Mouse (Mus musculus): Measurements from ENCODE around the gene Ttc8. TPM values are rescaled to one million over a fixed set of nuclear protein-coding genes. Genes with fewer than 3 reads are reported as not detected.
A peak's percentile ranks its signal among the peaks of the same experiment; 100 is the strongest.

Gene Ttc8
- total and polyA plus RNA-seq, 3 experiments = not detected

DNA sequence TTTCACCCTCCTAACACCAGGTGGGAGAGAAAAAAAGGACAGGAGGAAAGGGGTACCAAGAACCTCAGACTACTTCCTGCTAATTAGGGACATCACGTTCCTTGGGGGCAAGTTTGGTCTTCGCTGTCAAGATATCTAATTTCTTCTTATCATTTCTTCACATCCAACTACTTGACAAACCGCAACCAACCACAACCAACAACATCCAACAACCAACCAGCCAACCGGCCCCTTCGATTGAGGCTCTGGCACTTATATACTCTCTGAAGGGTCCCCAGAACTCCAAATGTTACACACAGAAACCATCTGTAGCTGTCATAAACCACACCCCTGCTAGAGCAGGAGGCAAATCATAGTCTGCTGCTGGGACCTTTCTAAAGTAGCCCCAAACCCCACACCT lies 76.7 kb downstream of the Ttc8 start (continued):
- no peak for TF ChIP-seq RCOR1 (IDR thresholded peaks at IDR 0.05; ENCODE audit: low read depth, low read length)

GRCm38 (mm10) chr12:98998662-98999428 lies 78.5 kb downstream of the Ttc8 start:
- DNase-seq (ENCODE audit: low read depth, low spot score) = peak; percentile 61
- H3K4me3 ChIP-seq (ENCODE audit: control insufficient read depth in 1 of 2, insufficient read depth in 1 of 2, low read depth in 2 of 2, low read length in 2 of 2) = no peak overlapping the region
- no peak overlapping the region for H3K9ac ChIP-seq (ENCODE audit: control insufficient read depth, low read depth, low read length, poor library complexity, severe bottlenecking)
- H3K27me3 ChIP-seq (ENCODE audit: control insufficient read depth in 1 of 2, insufficient read depth in 2 of 2, low read length in 2 of 2) = no peaks in the 10 kb centered on the region
- H3K9me3 ChIP-seq (replicated peaks; ENCODE audit: insufficient read depth, low read length) = no peaks in the 10 kb centered on the region
- TF ChIP-seq NRF1 (IDR thresholded peaks at IDR 0.05; ENCODE audit: insufficient read depth, low read depth, low read length, poor library complexity, severe bottlenecking) = no peak
- no peak for TF ChIP-seq USF1 (IDR thresholded peaks at IDR 0.05; ENCODE audit: low read depth, low read length)
- no peak for TF ChIP-seq UBTF (IDR thresholded peaks at IDR 0.05; ENCODE audit: borderline replicate concordance, insufficient read depth, low read depth, low read length)
- TF ChIP-seq GATA1 (IDR thresholded peaks at IDR 0.05; ENCODE audit: low read depth, low read length) = peak; percentile 36; the same call in 1 of the 2 replicates
- no peak for TF ChIP-seq GABPA (IDR thresholded peaks at IDR 0.05; ENCODE audit: low read depth, low read length)
- TF ChIP-seq KAT2A (conservative IDR thresholded peaks at IDR 0.05; ENCODE audit: low read depth, low read length) = no peak
- TF ChIP-seq TCF12 (IDR thresholded peaks at IDR 0.05; ENCODE audit: low read depth, low read length) = 0 out of 2 replicates have a peak, but pooled peaks have one; percentile 16
- peak; percentile 27 to 57; a peak in 3 of 4 replicates for TF ChIP-seq EP300 (IDR thresholded peaks at IDR 0.05; ENCODE audit: low read depth in 1 of 2, low read length in 2 of 2)
- no peak for TF ChIP-seq MXI1 (IDR thresholded peaks at IDR 0.05; ENCODE audit: low read depth, low read length)
- no peak for TF ChIP-seq ZKSCAN1 (IDR thresholded peaks at IDR 0.05; ENCODE audit: low read depth, low read length)
- TF ChIP-seq ELF1 (IDR thresholded peaks at IDR 0.05; ENCODE audit: low read depth, low read length) = peak; percentile 45; the same call in 1 of the 2 replicates
- TF ChIP-seq RCOR1 (IDR thresholded peaks at IDR 0.05; ENCODE audit: low read depth, low read length) = 0 out of 2 replicates have a peak, but pooled peaks have one; percentile 8
- H3K27ac ChIP-seq (ENCODE audit: control insufficient read depth, low read depth, low read length) = peak overlapping the region; percentile 25; the same call in 1 of the 2 replicates
- no peaks in the 10 kb centered on the region for H3K79me2 ChIP-seq (ENCODE audit: control insufficient read depth, insufficient read depth, low read length, poor library complexity)
- peaks cover 0 to 11% of the 10 kb centered on the region in 2 experiments; a peak in 2 of 4 replicates for H3K36me3 ChIP-seq (ENCODE audit: control insufficient read depth in 1 of 2, insufficient read depth in 2 of 2, low read length in 2 of 2)
- peaks cover 9 to 17% of the 10 kb centered on the region in 2 experiments; a peak in 3 of 4 replicates for H3K4me1 ChIP-seq (ENCODE audit: control insufficient read depth in 1 of 2, insufficient read depth in 2 of 2, low read length in 2 of 2)

DNA sequence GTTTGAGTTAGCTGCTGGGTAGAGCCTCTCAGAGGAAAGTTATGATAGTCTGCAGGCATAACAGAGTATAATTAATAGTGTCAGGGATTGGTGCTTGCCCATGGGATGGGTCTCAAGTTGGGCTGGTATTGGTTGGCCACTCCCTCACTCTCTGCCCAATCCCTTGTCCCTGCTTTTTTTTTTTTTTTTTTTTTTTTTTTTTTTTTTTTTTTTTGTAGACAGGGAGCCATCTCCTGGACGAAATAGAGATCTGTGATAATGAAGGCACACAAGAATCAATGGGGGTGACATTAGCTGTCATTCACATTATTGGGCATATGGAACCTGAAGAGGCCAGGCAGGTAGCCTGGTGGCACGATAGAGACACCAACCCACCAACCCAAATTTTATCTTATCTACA lies 79.9 kb downstream of the Ttc8 start:
- TF ChIP-seq TCF12 (IDR thresholded peaks at IDR 0.05; ENCODE audit: low read depth, low read length) (no peak), GATA1 (IDR thresholded peaks at IDR 0.05; ENCODE audit: low read depth, low read length) (no peak), ZNF384 (IDR thresholded peaks at IDR 0.05; ENCODE audit: low read depth, low read length) (peak; percentile 71; the same call in 1 of the 2 replicates), MYB (IDR thresholded peaks at IDR 0.05; ENCODE audit: low read depth, low read length) (no peak), RCOR1 (IDR thresholded peaks at IDR 0.05; ENCODE audit: low read depth, low read length) (no peak)
- peaks cover 0 to 11% of the 10 kb centered on the region in 2 experiments; a peak in 2 of 4 replicates for H3K36me3 ChIP-seq (ENCODE audit: control insufficient read depth in 1 of 2, insufficient read depth in 2 of 2, low read length in 2 of 2)
- H3K4me3 ChIP-seq (ENCODE audit: control insufficient read depth in 1 of 2, insufficient read depth in 1 of 2, low read depth in 2 of 2, low read length in 2 of 2) = no peak overlapping the region
- no peaks in the 10 kb centered on the region for H3K27me3 ChIP-seq (ENCODE audit: control insufficient read depth in 1 of 2, insufficient read depth in 2 of 2, low read length in 2 of 2)
- DNase-seq (ENCODE audit: low read depth, low spot score) = no peak
- no peaks in the 10 kb centered on the region for H3K79me2 ChIP-seq (ENCODE audit: control insufficient read depth, insufficient read depth, low read length, poor library complexity)
- H3K4me1 ChIP-seq (ENCODE audit: control insufficient read depth in 1 of 2, insufficient read depth in 2 of 2, low read length in 2 of 2) = peaks cover 9 to 17% of the 10 kb centered on the region in 2 experiments; a peak in 3 of 4 replicates
- no peak overlapping the region for H3K27ac ChIP-seq (ENCODE audit: control insufficient read depth, low read depth, low read length)
- no peak overlapping the region for H3K9ac ChIP-seq (ENCODE audit: control insufficient read depth, low read depth, low read length, poor library complexity, severe bottlenecking)
- H3K9me3 ChIP-seq (replicated peaks; ENCODE audit: insufficient read depth, low read length) = no peaks in the 10 kb centered on the region

All from MEL (cell line).